Mouse (Mus musculus): ENCODE data around the gene Pygo1.

Gene Pygo1

GRCm38 (mm10) chr9:72996167-72996566 lies 70.7 kb downstream of the Pygo1 start:
- no peak for DNase-seq (ENCODE audit: extremely low spot score)

- DNase-seq (ENCODE audit: extremely low spot score) = no peak
Measured at GRCm38 (mm10) chr9:72996806-72997205, 71.4 kb downstream of the Pygo1 start.

GRCm38 (mm10) chr9:73000487-73000886 lies 75.0 kb downstream of the Pygo1 start:
- DNase-seq (ENCODE audit: extremely low spot score) = no peak

- no peak for DNase-seq (ENCODE audit: extremely low spot score)
Measured at GRCm38 (mm10) chr9:73001314-73002011, 76.0 kb downstream of the Pygo1 start.

All from embryo, embryonic 9.5 days (tissue).